Mouse (Mus musculus) cerebellum, adult 2 months (tissue): ENCODE measurements around the gene Hoxd12.

Source experiments
- CTCF ChIP-seq: fragments of 200-500 bp; IDR thresholded peaks from 2 replicates; pipeline ENCODE4 v1.5.1; 2011; ENCODE audit warnings: low read depth, mild to moderate bottlenecking, control low read depth, low read length, moderate library complexity, borderline replicate concordance; ENCODE audit not compliant: insufficient read depth
- POLR2A ChIP-seq: fragments of 200-500 bp; IDR thresholded peaks from 2 replicates; pipeline ENCODE4 v1.6.1; 2011; ENCODE audit warnings: low read length, control low read depth, borderline replicate concordance; ENCODE audit not compliant: insufficient read depth

DNA sequence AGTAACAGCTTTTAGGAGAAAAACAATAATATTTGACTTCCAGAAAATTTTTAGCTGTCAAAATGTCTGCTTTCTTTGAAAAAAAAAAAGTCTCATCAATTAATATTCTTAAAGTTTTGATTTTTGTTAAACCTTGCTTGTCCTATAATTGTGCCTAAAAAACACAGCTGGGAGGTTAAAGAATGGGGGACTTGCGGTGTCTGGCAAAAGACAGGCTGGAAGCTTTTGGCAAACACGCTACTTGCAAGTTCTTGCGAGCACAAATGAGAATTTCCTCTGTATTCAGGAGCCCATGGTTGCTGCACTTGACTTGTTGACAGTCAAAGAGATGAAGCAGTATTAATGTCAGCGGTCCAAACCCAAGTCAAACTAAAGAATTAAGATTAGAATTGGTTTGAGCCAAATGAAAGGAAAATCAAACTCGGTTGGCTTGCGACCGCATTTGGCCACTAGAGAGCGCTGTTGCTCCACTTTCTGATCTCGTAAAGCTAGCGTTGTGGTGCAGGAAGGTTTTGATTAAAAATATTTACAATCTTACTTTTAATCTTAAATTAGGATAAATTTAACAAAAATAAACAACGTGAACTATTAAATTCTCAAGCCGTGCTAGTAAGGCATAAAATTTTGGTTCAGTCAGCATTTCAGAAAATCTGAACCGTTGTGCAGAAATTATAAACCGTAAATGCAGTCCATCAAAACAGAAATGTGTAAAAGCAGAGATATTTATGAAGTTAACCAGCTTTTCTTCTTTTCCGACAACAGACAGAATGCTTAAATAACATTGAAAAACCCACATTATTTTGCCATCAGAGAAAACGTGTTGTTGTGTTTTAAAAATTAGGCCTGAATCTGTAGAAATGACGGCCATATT, 27.4 kb downstream of the Hoxd12 start:
- TF ChIP-seq CTCF (peak; percentile 75), POLR2A (no peak)
